Mouse (Mus musculus) midbrain, embryonic 11.5 days (tissue): ENCODE data around the gene Cwc15. TPM values are rescaled to one million over a fixed set of nuclear protein-coding genes. Genes with fewer than 3 reads are reported as not detected.

Experiments used
- ATAC-seq: fragments of 200-750 bp; cut with Nextera tagmentation; 2 replicates; pipeline ENCODE4 v1.8.0; 2017; ENCODE audit warnings: moderate TSS enrichment, moderate library complexity; ENCODE audit not compliant: low FRiP score
- DNase-seq: peaks from one replicate; pipeline ENCODE4 v3.0.0; 2015; ENCODE audit warnings: low spot score; ENCODE audit errors: missing footprints
- H3K27ac ChIP-seq: fragments of 300-500 bp; sonication (generic); 2 replicates; pipeline ENCODE4 v1.5.1; 2014; ENCODE audit warnings: low read depth, low read length
- H3K27me3 ChIP-seq: fragments of 300-500 bp; sonication (generic); 2 replicates; pipeline ENCODE4 v1.6.1; 2014; ENCODE audit warnings: mild to moderate bottlenecking, low read length, moderate library complexity, mixed read lengths; ENCODE audit not compliant: control insufficient read depth, insufficient read depth
- H3K36me3 ChIP-seq: fragments of 300-500 bp; sonication (generic); 2 replicates; pipeline ENCODE4 v1.6.1; 2014; ENCODE audit warnings: mild to moderate bottlenecking, low read length, moderate library complexity, mixed read lengths; ENCODE audit not compliant: control insufficient read depth, insufficient read depth
- H3K4me1 ChIP-seq: fragments of 300-500 bp; sonication (generic); 2 replicates; pipeline ENCODE4 v1.6.1; 2014; ENCODE audit warnings: low read length; ENCODE audit not compliant: control insufficient read depth, insufficient read depth
- H3K4me2 ChIP-seq: fragments of 300-500 bp; sonication (generic); 2 replicates; pipeline ENCODE4 v1.6.1; 2014; ENCODE audit warnings: mild to moderate bottlenecking, moderate library complexity
- H3K4me3 ChIP-seq: fragments of 300-500 bp; sonication (generic); 2 replicates; pipeline ENCODE4 v1.5.1; 2014; ENCODE audit warnings: low read depth, low read length
- H3K9ac ChIP-seq: fragments of 300-500 bp; sonication (generic); 2 replicates; pipeline ENCODE4 v1.6.1; 2014; ENCODE audit warnings: low read length
- H3K9me3 ChIP-seq: fragments of 300-500 bp; sonication (generic); 2 replicates; pipeline ENCODE4 v1.6.1; 2016; ENCODE audit warnings: low read length; ENCODE audit not compliant: control insufficient read depth
- WGBS: fragments of 180-500 bp; shearing (Covaris S2); extraction: QIAGEN DNeasy Blood & Tissue Kit; methylation state at CpG from one replicate; pipeline ENCODE4 v1.1.7; 2014; 5-methylcytosine and 5-hydroxymethylcytosine counted together
- polyA plus RNA-seq: library from polyadenylated mRNA; unstranded; fragments of >200 nt; fragmentation: Nextera tagmentation; extraction: Ambion mirVana; gene quantifications from 2 replicates; pipeline ENCODE4 v1.2.1, GENCODE M21; 2014

Cwc15 gene
- polyA plus RNA-seq, 1 experiment from 2014 or later: 216 TPM

GRCm38 (mm10) chr9:14544034-14544757, 43.8 kb downstream of the Cwc15 start:
- Histone ChIP-seq H3K4me2 (no peak overlapping the region), H3K4me1 (no peaks in the 10 kb centered on the region), H3K4me3 (no peak overlapping the region), H3K27ac (no peak overlapping the region), H3K9ac (no peak overlapping the region), H3K9me3 (no peaks in the 10 kb centered on the region), H3K27me3 (no peaks in the 10 kb centered on the region), H3K36me3 (peaks cover 7% of the 10 kb centered on the region)
- ATAC-seq (no peak), DNase-seq (no peak)
- 68% methylated on average over 9 of the region's 9 CpGs for WGBS

GRCm38 (mm10) chr9:14547584-14548365, 47.4 kb downstream of the Cwc15 start:
- no peaks in the 10 kb centered on the region for H3K9me3 ChIP-seq
- no peak overlapping the region for H3K27ac ChIP-seq
- no peak for ATAC-seq

GRCm38 (mm10) chr9:14548366-14548761, 47.9 kb downstream of the Cwc15 start:
- no peak for DNase-seq
- H3K9me3 ChIP-seq: no peaks in the 10 kb centered on the region
- no peak overlapping the region for H3K4me2 ChIP-seq
- no peak for ATAC-seq
- WGBS: 87% methylated on average over 11 of the region's 11 CpGs
- H3K36me3 ChIP-seq: peaks cover 14% of the 10 kb centered on the region
- no peaks in the 10 kb centered on the region for H3K27me3 ChIP-seq
- H3K4me1 ChIP-seq: no peaks in the 10 kb centered on the region
- no peak overlapping the region for H3K27ac ChIP-seq
- H3K4me3 ChIP-seq: no peak overlapping the region
- H3K9ac ChIP-seq: no peak overlapping the region

More at GRCm38 (mm10) chr9:14547584-14548365, 47.4 kb downstream of the Cwc15 start:
- Histone ChIP-seq H3K4me2 (no peak overlapping the region), H3K4me3 (no peak overlapping the region), H3K36me3 (peaks cover 14% of the 10 kb centered on the region), H3K27me3 (no peaks in the 10 kb centered on the region), H3K9ac (no peak overlapping the region), H3K4me1 (no peaks in the 10 kb centered on the region)
- WGBS: 84% methylated on average over 12 of the region's 12 CpGs
- DNase-seq: no peak

DNA sequence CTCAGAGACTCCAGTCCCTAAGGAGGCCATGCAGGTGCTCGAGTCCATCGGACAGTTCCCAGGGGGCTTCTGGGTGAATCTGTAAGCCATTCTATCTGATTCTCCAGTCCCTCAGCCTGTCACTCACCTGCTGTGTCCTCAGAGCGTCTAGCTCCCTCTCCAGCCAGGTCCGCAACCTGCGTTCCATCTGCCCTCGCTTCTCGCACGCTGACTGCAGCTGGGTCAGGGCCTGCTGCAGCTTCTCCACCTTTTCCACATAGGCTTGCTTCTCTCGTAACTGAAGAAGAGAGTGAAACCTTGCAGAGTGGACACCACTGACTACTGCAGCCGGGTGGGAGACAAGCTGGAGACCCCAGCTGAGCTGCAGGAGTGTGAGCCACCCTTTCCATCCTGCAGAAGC, 57.9 kb downstream of the Cwc15 start:
- no peak for ATAC-seq
- WGBS: 94% methylated on average over 10 of the region's 10 CpGs
- no peaks in the 10 kb centered on the region; the same call in 1 of the 2 replicates for H3K4me1 ChIP-seq
- H3K27me3 ChIP-seq: no peaks in the 10 kb centered on the region
- H3K4me3 ChIP-seq: no peak overlapping the region
- H3K36me3 ChIP-seq: peaks cover 17% of the 10 kb centered on the region; the same call in 1 of the 2 replicates
- no peaks in the 10 kb centered on the region for H3K9me3 ChIP-seq
- no peak overlapping the region for H3K4me2 ChIP-seq
- H3K27ac ChIP-seq: no peak overlapping the region
- H3K9ac ChIP-seq: no peak overlapping the region
- DNase-seq: peak; percentile 60

- DNase-seq (no peak), ATAC-seq (no peak)
- H3K27me3 ChIP-seq: no peaks in the 10 kb centered on the region
- WGBS: 86% methylated on average over 10 of the region's 10 CpGs
- peaks cover 22% of the 10 kb centered on the region; the same call in 1 of the 2 replicates for H3K36me3 ChIP-seq
- no peak overlapping the region for H3K4me3 ChIP-seq
- no peak overlapping the region for H3K27ac ChIP-seq
- no peaks in the 10 kb centered on the region for H3K9me3 ChIP-seq
- no peak overlapping the region for H3K9ac ChIP-seq
- H3K4me1 ChIP-seq: no peaks in the 10 kb centered on the region; the same call in 1 of the 2 replicates
- H3K4me2 ChIP-seq: no peak overlapping the region
These were observed 59.0 kb downstream of the Cwc15 start for GRCm38 (mm10) chr9:14559430-14559829.

DNA sequence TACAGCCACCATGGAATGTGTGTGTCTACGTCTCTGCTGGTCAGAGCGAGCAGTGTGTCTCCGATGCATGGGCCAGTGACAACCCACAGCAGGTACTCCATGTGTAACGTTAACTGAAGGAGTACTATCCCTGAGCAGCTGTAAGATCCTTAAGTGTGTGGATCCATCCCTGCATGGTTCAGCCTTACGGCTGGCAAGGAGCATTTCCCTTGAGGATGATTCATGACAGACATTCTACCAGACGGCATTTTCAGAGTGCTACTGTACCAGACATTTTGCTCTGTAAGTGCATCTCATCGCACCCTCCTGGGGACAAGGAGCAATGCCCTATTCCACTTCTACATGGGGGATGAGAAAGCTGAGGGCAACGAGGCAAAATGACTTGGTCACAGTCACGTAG, 59.6 kb downstream of the Cwc15 start:
- DNase-seq (peak; percentile 44), ATAC-seq (no peak)
- Histone ChIP-seq H3K4me3 (no peak overlapping the region), H3K9ac (no peak overlapping the region), H3K9me3 (no peaks in the 10 kb centered on the region), H3K27ac (no peak overlapping the region), H3K27me3 (no peaks in the 10 kb centered on the region), H3K4me2 (no peak overlapping the region), H3K36me3 (peaks cover 25% of the 10 kb centered on the region; the same call in 1 of the 2 replicates), H3K4me1 (no peaks in the 10 kb centered on the region; the same call in 1 of the 2 replicates)
- 92% methylated on average over 9 of the region's 9 CpGs for whole genome bisulfite sequencing

Other genes with a start within 250 kb of the Cwc15 start
- gene Sesn3, start 225.6 kb upstream of the Cwc15 start, polyA plus RNA-seq: 15.9 and 18.7 TPM in 2 replicates
- 7.9 and 9.8 TPM in 2 replicates for gene Endod1, start 119.1 kb upstream of the Cwc15 start, polyA plus RNA-seq
- 0.07 TPM in 2 replicates for gene Kdm4d, start 135 bp upstream of the Cwc15 start, polyA plus RNA-seq
- 14.8 and 15.2 TPM in 2 replicates for gene Amotl1, start 144.4 kb downstream of the Cwc15 start, polyA plus RNA-seq
- gene Piwil4, start 240.1 kb downstream of the Cwc15 start, polyA plus RNA-seq: 0.08 and 0.12 TPM in 2 replicates